Mouse (Mus musculus) frontal cortex, adult (tissue): ENCODE results near the gene Zfp354b.

ENCODE experiments used
- ATAC-seq: cut with Nextera tagmentation; 2 replicates; pipeline ENCODE4 v1.9.2; 2017; ENCODE audit warnings: mild to moderate bottlenecking, moderate library complexity, mixed read lengths; ENCODE audit not compliant: low TSS enrichment

Gene Zfp354b

GRCm38 (mm10) chr11:50886231-50886932 is 45.1 kb downstream of the Zfp354b start:
- ATAC-seq = no peak

DNA sequence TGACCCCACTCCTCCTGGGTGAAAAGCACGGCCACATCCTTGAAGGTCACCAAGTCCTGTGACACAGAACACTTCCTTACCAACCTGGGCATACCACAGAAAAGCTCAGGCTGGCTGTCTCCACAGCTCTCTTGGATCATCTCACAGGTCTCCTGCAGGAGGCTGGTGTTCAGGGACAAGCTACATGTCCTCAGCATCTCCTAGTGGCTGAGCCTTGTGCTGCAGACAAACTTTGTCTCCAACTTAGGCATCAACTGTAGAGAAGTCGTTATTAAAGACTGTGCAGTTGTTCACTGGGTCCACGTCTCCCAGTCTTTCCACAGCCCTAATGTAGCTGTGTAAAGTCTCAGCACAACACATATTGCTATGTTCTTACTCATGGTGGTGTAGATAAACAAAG is 47.7 kb downstream of the Zfp354b start:
- ATAC-seq = no peak

- no peak for ATAC-seq
These were observed 52.8 kb downstream of the Zfp354b start for GRCm38 (mm10) chr11:50878641-50879040.
